Mouse (Mus musculus) B cell, adult 2 months (primary cell): Measurements from ENCODE around the gene 2700049A03Rik.
A peak's percentile ranks its signal among the peaks of the same experiment; 100 is the strongest.
"Not testable (repeated sequence)": the region's sequence is repeated elsewhere in the genome, so short reads cannot be mapped to it uniquely, and the experiment has no call there.

Experiments
- DNase-seq, 2 experiments: peaks; one replicate each; pipeline ENCODE4 v3.0.0; 2022

Gene 2700049A03Rik

DNA sequence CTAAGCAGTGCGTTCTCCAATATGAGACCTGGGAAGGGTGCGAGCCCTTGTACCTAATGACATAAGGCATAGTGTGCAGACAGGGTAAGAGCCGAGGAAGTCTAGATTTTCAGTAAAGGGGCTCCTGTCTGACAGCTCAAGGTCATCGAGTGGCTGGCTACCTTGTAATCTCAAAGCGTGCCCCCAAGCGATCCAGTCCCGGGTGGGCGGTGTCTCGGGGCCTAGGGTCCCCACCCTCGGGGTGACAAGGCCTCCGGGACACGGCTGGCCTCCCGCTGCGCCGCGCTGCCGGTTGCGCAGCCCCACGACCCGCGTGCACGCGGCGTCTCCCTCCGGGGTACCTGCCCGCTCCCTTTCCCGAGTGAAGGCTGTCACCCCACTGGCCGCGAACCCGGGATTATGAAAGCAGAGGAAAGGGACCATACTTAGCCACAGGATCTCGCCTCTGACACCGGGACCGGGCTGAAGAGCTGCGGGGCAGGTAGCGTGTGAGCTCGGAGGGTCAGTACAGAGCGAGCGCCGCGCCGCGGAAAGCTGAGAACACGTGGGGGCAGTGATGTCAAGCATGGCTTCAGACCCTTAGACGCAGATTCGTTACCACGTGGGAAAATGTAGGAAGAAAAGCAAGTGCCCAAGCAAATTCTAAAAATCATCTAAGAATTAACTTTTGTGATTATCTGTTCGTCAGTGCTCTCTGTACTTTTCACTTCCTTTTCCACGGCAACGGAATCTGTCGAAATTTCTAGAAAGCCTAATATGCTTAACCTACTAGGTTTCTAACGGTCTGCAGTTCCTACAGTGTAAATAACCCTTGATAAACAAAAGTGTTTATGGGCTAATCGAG, at the start of gene 2700049A03Rik, which contains the start of gene Timm9:
TSS of gene 2700049A03Rik (plus strand) at position 719 of the 844 bp plus-strand sequence.
TSS of gene Timm9 (minus strand) at position 555 of the 844 bp plus-strand sequence.
- peak; percentile 81 to 86 for DNase-seq

DNA sequence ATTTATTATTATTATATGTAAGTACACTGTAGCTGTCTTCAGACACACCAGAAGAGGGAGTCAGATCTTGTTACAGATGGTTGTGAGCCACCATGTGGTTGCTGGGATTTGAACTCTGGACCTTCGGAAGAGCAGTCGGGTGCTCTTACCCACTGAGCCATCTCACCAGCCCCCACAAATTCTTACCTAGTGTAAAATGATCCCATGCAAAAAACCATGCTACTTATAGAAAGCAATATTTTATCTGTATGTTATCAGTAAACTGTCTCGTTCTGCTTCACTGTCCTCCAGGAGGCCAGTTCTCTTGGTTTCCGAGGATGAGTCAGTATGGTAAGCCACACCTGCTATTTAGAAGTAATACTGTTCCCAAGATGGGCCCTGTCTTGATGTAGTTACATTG, 32.4 kb upstream of the 2700049A03Rik start:
- DNase-seq: not testable (repeated sequence)

DNA sequence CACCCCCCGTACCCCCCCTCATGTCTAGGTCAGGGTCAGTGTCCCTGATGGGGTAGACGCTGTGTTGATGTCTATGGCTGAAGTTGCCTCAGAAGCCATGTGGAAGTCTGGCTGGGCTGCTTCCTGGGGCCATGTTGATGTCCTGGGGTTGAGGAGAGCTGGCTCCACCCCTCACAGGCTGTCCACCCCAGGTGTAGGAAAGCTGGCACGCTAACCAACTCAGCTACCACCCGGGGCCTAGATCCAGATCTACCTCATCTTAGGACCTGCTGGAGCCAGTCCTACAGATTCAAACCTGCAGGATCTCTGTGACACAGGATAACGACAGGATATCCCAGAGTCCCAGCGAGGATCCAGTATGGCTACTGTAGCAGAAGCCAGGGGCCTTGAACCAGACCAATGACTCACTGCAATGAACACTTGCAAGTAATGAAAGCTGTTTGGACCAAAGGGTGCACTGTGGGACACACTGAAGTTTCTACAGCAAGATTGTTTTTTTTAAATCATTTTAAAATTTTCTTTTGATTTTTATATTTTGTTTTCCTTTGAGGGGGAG, 29.4 kb upstream of the 2700049A03Rik start:
- no peak for DNase-seq

DNA sequence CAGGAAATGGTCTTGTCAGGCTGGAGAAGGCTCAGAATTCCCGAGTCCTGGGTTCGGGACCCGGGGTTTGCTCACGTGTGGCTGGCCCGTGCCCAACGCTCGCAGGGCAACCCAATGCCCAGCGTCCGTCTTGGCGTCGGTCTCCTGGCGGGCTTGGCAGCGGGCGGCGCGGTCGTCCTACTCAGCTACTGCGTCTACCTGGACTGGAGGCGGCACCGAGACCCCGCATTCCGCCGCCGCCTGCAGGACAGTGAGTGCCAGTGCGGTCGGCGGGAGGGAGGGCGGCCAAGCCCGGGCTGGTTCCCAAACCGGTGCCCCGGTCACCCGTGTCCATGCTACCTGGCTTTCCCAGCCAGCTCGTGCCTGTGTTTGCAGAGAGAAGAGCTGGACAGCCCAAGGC, 25.3 kb upstream of the 2700049A03Rik start, which contains the start of gene Tomm20l:
TSS of gene Tomm20l (plus strand) at position 98 of the 400 bp plus-strand sequence.
- peak; percentile 36 to 42 for DNase-seq

DNA sequence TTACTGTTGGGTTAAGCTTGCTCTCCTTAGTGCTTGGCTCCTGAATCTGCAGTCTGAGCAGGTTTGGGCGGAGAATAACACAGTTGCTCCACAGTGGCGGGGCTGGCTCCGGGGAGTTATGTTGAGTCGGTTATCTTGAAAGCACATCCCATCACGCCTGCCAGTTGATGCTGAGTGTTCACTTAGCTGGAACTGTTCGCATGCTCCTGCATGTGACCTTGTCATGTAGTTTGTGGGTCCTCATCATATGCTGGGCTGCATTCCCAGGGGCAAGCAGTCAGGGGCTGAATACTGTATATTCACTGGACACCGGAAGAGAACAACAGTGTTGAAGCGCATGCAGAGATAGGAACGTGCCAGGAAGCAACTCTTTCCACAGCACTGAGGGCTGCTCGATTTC, 23.6 kb upstream of the 2700049A03Rik start:
- DNase-seq: no peak

DNA sequence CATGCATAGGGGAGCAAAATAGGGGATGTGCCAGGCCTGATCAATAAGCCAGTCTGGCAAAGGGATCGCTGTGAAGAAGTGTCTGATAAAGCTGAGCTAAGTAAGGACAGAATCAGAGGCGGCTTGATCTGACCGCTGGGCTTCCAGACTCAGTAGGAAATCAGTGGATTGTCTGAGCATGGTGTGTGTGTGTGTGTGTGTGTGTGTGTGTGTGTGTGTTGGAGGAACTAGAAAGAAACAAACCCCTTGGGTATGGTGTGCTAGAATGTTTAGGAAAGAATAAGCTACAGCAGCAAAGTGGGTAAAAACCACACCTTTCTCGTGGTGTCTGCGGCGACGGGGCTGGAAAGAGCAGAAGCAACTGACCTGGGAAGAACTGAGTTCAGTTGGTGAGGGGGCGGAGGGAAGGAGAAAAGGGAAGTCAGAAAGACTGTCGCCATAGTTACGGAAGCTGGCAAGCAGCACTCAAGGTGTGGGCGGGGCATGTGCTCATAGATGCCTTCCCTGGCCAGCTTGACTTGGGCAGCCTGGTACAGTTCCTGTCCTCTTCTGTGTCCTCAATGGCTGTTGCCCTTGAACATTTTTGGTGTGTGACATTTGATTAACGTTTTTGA, 22.9 kb upstream of the 2700049A03Rik start:
- peak; percentile 82 to 85 for DNase-seq

DNA sequence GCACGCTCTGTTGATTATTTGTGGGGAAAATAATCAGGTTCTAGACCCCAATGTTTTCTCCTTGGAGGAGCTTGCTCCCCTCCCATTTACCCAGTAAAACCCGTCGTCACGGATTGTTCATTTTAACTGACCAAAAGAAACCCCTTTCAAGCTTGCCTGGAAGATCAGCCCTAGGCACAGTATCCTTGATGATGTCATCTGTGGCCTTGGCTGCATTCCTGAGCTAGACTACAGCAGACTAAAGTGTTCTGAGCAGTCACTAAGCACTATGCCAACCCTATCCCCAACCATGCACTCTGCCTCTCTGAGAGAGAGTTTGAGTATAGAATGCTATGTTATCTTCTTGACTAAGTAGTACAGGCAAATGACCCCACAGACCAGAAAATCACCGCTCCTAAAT, 20.2 kb upstream of the 2700049A03Rik start:
- no peak for DNase-seq

DNA sequence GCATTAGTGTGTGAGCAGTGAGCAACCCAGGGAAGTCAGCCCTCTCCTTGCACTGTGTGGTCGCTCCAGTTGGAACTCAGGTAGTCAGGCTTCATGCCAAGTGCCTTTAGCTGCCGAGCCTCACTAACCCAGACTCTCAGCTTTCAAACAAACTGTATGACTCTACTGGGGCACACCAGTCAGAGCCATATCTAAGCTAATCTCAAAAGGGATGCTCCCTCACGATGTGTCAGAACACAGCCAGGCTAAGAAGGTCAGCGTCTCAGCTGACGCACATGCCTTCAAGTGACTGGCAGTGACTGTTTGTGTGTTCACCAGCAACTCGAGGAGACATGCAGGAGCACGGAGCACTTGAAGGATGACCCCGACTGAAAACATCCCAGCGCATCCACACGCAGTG, 13.9 kb upstream of the 2700049A03Rik start:
- no peak for DNase-seq

DNA sequence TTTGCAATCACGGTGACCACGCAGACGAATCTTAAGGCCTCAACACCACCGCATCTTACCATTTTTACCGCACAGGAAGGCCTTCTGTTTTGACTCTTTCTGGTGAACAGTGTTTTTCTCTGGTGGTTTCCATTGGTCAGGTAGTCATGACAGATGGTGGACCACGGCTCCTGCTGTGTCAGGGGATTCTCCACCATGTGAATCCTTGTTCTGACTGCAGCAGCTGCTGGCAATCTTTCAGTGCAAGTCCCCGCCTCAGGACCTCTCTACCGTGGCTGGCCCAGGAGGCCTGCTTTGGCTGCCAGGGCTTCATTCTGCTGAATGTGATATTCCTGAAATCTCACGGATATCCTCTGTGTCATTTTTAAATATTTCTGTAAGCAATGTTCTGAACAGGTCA, 13.4 kb upstream of the 2700049A03Rik start:
- DNase-seq: no peak

DNA sequence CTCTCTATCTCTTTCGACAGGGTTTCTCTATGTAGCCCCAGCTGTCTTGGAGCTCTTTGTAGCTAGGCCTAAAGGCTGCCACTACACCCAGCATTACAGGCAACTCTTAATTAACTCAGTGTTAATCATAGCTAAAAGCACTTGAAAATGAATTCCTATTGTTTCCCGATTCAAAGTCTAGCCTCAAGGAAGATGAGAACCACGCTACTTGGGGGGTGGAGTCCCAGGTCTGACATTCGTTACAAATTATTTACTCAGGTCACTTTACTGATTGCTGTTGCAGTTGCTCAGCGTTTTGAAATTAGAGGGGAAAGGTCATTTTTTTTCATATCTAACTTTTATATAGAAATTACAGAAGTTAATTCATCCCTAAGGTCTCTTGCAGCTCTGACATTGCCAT, 1.1 kb upstream of the 2700049A03Rik start:
- no peak for DNase-seq

DNA sequence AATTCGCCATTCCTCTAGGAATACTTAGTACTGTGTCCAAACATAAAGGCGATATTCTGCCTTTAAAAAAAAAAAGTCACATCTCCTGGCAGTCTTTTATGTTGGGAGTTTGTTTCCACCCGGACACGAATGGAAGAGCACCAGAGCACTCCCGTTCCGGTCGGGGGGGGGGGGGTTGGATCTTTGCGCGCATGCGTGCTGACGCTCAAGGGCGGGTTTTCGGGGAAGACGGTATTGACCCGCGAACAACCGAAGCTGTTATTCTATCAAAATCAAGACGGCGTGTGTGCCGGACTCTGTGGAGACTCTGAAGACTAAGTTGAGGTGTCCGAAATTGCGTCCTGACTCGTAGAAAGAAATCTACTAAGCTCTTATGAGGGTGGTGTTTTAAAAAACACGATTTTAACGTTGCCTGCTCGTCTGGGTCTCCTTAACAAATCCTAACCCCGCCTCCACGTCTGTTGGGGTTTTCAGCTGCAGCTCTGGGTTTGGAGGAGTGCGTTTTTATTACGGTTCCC, 385 bp downstream of the 2700049A03Rik start:
- DNase-seq: peak; percentile 84 to 85

DNA sequence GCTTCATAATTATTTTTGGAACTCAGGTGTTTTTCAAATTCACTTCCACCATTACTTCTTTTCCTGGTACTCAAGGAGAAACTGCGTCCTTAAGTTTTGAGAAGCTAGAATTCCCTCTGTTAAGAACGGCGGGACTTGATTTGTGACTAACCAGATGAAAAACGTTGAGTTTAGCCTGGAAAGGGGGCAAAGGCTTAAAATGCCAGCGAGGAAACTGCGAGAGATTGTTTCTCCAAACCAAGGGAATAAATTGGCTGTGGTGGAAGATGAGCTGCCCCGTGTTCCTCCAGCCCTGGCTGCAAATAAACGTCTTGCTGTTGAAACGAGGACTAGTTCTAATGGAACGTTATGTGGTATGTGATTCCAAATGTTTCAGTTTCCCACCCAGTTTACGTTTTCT, 1.0 kb downstream of the 2700049A03Rik start:
- DNase-seq: no peak

DNA sequence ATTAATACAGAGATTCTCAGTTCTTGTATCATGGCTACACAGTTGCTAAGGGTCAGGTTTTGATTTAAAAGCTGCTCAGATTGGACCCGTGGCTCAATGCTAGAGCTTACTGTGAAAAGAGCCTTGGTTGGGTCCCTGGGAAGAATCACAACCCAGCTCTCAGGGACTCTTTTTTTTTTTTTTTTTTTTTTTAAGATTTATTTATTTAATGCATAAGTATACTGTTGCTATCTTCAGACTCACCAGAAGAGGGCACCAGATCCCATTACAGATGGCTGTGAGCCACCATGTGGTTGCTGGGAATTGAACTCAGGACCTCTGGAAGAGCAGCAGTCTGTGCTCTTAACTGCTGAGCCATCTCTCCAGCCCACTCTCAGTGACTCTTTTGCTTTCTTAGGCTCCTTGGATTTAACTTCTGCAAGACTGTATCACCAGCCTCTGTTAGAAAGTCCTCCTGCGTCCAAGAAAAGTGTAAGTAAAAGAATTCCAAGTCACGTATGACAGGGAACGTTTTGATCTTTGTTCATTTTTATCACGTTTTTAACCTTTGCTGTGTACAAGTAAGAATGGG, 2.7 kb downstream of the 2700049A03Rik start:
- DNase-seq: peak; percentile 51 to 57

DNA sequence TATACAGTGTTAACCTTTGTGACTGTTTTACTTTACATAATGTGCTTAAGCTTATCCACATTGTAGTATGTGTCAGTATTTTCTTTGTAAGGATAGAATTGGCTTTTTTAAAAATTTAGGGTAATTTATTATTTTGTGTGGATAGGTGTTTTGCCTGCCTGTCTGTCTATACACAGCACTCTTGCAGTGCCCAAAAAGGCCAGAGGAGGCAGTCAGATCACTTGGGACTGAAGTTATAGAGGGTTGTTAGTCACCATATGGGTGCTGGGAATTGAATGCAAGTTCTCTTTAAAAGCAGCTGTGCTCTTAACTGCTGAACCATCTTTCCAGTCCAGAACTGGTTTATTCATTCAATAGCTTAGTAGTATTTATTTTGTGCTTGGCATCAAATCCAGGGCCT, 4.5 kb downstream of the 2700049A03Rik start:
- DNase-seq: no peak

DNA sequence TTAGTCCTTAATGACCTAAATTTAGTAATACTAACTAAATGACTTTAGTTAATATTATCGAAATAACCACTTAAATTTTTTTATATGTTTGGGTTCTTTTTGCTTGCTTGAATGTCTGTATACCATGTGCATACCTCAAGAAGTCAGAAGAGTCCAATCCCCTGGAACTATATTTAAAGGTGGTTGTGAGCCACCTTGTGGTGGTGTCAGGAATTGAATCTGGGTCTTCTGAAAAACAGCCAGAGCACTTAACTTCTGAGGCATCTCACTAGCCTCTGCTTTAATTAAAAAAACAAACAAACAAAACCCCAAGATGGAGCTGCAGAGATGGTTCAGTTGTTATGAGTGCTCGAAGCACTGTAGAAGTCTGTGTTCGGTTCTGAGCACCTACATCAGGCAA, 11.0 kb downstream of the 2700049A03Rik start:
- DNase-seq: peak; percentile 71 to 74

DNA sequence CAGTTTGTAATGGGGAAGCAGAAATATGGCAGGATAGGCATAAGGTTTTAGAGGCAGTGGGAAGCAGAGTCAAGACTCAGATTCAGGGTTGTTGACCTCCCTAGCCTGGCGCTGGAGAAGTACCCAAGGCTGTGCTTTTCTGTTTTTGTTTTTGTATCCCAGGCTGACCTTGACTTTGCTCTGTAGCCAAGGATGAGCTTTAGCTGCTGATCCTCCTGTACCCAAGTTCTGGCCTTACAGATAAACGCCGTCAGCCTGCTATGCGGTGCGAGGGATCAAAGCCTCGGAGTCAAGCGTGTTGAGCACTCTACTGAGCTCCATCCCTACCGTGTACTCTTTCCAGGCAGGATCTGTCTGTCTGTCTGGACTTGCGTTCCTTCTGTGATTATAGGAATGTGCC, 12.2 kb downstream of the 2700049A03Rik start:
- DNase-seq: no peak

DNA sequence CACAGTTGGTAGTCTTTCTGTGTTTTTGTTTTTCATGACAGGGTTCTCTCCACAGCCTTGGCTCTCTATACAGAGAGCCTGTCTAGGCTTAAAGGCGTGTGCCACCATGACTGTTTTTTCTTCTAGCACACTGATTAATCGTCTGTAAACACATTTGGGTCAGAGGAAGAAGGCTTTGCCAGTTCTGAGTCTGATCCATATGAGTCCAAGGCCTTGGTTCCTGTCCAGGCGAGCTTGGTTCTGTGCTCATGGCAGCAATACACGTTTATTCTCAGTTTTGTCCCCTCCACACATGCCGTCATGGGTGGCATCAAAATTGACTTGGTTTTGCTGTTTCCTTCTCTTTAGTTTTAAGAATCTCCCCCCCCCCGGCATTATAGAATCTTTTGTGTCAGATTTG, 12.8 kb downstream of the 2700049A03Rik start:
- no peak for DNase-seq

DNA sequence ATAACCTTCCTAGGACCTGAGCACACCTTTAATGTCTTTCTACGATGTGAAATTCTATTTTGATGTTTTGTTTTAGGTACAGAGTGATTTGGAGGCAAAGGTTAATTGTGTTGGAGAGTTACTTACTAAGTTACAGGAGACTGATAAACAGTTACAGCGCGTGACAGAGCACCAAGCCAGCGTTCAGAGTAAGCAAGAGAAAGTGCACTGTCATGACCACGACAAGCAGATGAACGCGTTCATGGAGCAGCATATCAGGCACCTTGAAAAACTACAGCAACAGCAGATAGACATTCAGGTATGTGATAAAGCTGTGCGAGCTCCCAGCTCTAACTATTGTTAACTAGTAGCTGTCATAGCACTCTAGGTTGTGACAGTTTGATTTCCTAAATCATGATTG, 13.5 kb downstream of the 2700049A03Rik start:
- DNase-seq: no peak

DNA sequence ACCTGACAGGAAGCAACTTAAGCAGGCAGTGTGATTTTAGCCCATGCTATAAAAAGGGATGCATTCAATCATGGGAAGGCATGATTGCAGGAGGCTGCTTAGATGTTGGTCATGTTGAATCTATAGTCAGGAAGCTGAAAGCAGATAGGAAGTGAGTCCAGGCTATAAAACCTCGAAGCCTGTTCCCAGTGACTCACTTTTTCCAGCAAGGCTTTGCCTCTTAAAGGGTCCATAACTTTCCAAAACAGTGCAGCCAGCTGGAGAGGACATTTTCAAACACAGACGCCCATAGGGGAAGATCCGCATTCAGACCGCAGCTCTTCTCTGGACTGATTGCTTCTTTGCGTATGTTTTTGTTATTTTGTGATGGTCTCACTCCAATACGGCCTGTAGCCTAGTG, 18.3 kb downstream of the 2700049A03Rik start:
- DNase-seq: no peak

DNA sequence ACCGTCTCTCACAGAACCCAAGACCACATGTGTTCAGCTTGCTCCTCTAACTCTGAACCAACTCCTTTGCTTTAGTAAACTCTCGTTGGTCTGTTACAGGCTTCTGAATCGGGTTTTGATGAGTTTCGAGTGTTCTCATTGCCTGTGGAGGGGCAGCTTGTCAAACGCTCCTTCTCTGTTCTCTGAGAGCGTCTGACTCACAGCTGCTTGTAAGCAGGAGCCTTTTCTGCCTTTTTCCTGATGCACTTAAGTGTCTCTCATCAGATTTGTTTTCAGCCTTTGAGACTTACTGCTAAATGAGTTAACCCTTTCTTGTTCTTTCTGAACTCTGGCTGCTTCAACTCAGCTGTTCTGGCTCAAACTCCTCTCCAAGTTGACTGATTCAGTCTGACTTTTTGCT, 21.3 kb downstream of the 2700049A03Rik start:
- DNase-seq: no peak

DNA sequence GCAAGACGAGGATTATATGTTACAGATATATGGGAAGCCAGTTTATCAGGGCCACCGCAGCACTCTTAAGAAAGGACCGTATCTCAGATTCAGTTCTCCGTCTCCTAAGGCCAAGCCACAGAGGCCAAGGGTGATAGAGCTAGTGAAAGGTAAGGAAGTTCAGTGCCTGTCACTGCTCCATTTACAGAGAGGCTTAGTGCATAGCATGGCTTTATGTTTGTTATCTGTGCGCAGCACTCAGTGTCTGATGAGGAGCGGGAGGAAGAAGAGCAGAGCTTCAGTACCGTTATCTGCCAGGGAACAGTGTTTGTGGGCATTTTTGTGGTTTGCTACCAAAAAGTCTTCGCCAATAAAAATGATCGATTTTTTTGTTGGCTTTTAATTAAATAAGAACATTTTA, 27.8 kb downstream of the 2700049A03Rik start:
- DNase-seq: no peak

DNA sequence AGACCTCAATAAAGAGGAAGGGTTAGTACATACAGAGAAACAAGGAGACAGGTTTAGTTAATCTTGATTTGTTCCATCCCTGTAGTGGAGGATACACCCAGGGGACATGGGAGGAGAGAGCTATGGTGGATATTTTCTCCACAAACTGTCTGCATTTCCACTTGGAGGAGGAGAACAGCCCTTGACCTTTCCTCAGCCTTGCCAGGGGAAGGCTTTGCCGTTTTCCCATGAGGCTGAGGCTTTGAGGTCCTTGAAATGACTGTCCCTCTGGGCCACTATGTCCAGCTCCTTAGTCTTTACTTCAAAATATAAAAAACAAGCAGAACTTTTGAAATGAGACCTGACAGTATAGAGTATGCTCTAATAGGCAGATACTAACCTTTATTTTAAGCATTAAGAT, 33.3 kb downstream of the 2700049A03Rik start:
- no peak for DNase-seq

DNA sequence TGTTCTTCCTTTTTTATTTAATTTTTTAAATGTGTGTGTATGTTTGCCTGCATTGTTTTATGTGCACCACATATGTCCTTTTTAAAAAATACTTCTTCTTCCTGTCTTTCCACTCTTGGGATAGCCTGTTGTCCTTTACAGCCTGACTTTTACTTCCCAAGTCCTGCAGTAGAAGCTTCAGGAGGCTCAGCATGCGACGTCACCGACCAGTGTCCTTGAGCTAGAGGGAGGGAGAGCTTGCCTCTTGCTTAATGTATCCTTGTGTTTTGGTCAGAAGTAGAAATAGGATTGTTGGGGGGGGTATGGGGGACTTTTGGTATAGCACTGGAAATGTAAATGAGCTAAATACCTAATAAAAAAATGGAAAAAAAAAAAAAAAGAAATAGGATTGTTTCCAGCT, 47.1 kb downstream of the 2700049A03Rik start:
- no peak for DNase-seq
